Mouse (Mus musculus) neural tube, embryonic 15.5 days (tissue): Measurements from ENCODE around the gene Naa80. TPM values are rescaled to one million over a fixed set of nuclear protein-coding genes. Genes with fewer than 3 reads are reported as not detected.
"Not testable (repeated sequence)": the region's sequence is repeated elsewhere in the genome, so short reads cannot be mapped to it uniquely, and the experiment has no call there.

Experiments
- ATAC-seq: fragments of 200-750 bp; cut with Nextera tagmentation; 2 replicates; pipeline ENCODE4 v1.8.0; 2017; ENCODE audit warnings: mild to moderate bottlenecking, moderate TSS enrichment, moderate library complexity; ENCODE audit not compliant: low FRiP score
- H3K27ac ChIP-seq: fragments of 300-500 bp; sonication (generic); replicated peaks from 2 replicates; pipeline ENCODE4 v1.5.1; 2015; ENCODE audit warnings: mild to moderate bottlenecking, inconsistent platforms
- H3K27me3 ChIP-seq: fragments of 300-500 bp; sonication (generic); replicated peaks from 2 replicates; pipeline ENCODE4 v1.6.1; 2015; ENCODE audit warnings: inconsistent platforms
- H3K36me3 ChIP-seq: fragments of 300-500 bp; sonication (generic); 2 replicates; pipeline ENCODE4 v1.6.1; 2015; ENCODE audit warnings: inconsistent platforms
- H3K4me1 ChIP-seq: fragments of 300-500 bp; sonication (generic); 2 replicates; pipeline ENCODE4 v1.6.1; 2015; ENCODE audit warnings: inconsistent platforms
- H3K4me2 ChIP-seq: fragments of 300-500 bp; sonication (generic); 2 replicates; pipeline ENCODE4 v1.6.1; 2015; ENCODE audit warnings: inconsistent platforms, mild to moderate bottlenecking, moderate library complexity
- H3K4me3 ChIP-seq: fragments of 300-500 bp; sonication (generic); replicated peaks from 2 replicates; pipeline ENCODE4 v1.5.1; 2015; ENCODE audit warnings: mild to moderate bottlenecking, inconsistent platforms
- H3K9ac ChIP-seq: fragments of 300-500 bp; sonication (generic); replicated peaks from 2 replicates; pipeline ENCODE4 v1.6.1; 2015; ENCODE audit warnings: mild to moderate bottlenecking, inconsistent platforms
- H3K9me3 ChIP-seq: fragments of 300-500 bp; sonication (generic); replicated peaks from 2 replicates; pipeline ENCODE4 v1.6.1; 2016; ENCODE audit warnings: inconsistent platforms
- WGBS: fragments of 180-500 bp; shearing (Covaris S2); methylation state at CpG from one replicate; pipeline ENCODE4 v1.1.7; 2015; ENCODE audit warnings: mixed read lengths; 5-methylcytosine and 5-hydroxymethylcytosine counted together
- polyA plus RNA-seq: library from polyadenylated mRNA; unstranded; fragments of >200 nt; fragmentation: Nextera tagmentation; extraction: Ambion mirVana; gene quantifications from 2 replicates; pipeline ENCODE4 v1.2.1, GENCODE M21; 2015

Gene Naa80
- polyA plus RNA-seq, 1 experiment from 2014 or later = 16.9 TPM

GRCm38 (mm10) chr9:107566855-107567254 lies 11.8 kb upstream of the Naa80 start:
- no peaks in the 10 kb centered on the region for H3K27me3 ChIP-seq
- no peak overlapping the region for H3K4me3 ChIP-seq
- H3K27ac ChIP-seq = peak overlapping the region; percentile 91; the same call in 1 of the 2 replicates
- peak overlapping the region; percentile 69; the same call in 1 of the 2 replicates for H3K4me2 ChIP-seq
- H3K9ac ChIP-seq = no peak overlapping the region
- H3K9me3 ChIP-seq = no peaks in the 10 kb centered on the region
- H3K36me3 ChIP-seq = peaks cover 28% of the 10 kb centered on the region
- peaks cover 66% of the 10 kb centered on the region for H3K4me1 ChIP-seq
- no peak for ATAC-seq
- WGBS = 81% methylated on average over 3 of the region's 3 CpGs

GRCm38 (mm10) chr9:107567702-107568319 lies 10.9 kb upstream of the Naa80 start, which contains the start of gene Hyal2:
Hyal2 (plus strand) TSS chr9:107567945.
- ATAC-seq = no peak
- Histone ChIP-seq H3K27ac (peak within 1 kb of the TSS; percentile 91), H3K9me3 (no peaks in the 10 kb centered on the region), H3K9ac (peak within 1 kb of the TSS; percentile 86), H3K27me3 (no peaks in the 10 kb centered on the region), H3K4me3 (peak within 1 kb of the TSS; percentile 85), H3K4me1 (peaks cover 65% of the 10 kb centered on the region), H3K36me3 (peaks cover 33% of the 10 kb centered on the region), H3K4me2 (peak within 1 kb of the TSS; percentile 69)
- WGBS = 9% methylated on average over 18 of the region's 18 CpGs

GRCm38 (mm10) chr9:107568331-107569261 lies 10.1 kb upstream of the Naa80 start:
- WGBS = under 1% methylated on average over 41 of the region's 41 CpGs
- H3K27ac ChIP-seq = peak overlapping the region; percentile 91
- peak; percentile 89 for ATAC-seq
- peak overlapping the region; percentile 86 for H3K9ac ChIP-seq
- H3K27me3 ChIP-seq = no peaks in the 10 kb centered on the region
- peaks cover 39% of the 10 kb centered on the region for H3K36me3 ChIP-seq
- peak overlapping the region; percentile 85 for H3K4me3 ChIP-seq
- H3K4me2 ChIP-seq = peak overlapping the region; percentile 69
- no peaks in the 10 kb centered on the region for H3K9me3 ChIP-seq
- peaks cover 61% of the 10 kb centered on the region for H3K4me1 ChIP-seq

- Histone ChIP-seq H3K9me3 (no peaks in the 10 kb centered on the region), H3K27ac (peak overlapping the region; percentile 91), H3K4me2 (peak overlapping the region; percentile 69), H3K36me3 (peaks cover 42% of the 10 kb centered on the region), H3K27me3 (no peaks in the 10 kb centered on the region), H3K4me1 (peaks cover 54% of the 10 kb centered on the region), H3K4me3 (peak overlapping the region; percentile 85), H3K9ac (peak overlapping the region; percentile 86)
- under 1% methylated on average over 23 of the region's 23 CpGs for WGBS
- ATAC-seq = peak; percentile 26
Measured at GRCm38 (mm10) chr9:107569270-107569669, 9.4 kb upstream of the Naa80 start.

- ATAC-seq = no peak
- peak overlapping the region; percentile 86 for H3K9ac ChIP-seq
- peak overlapping the region; percentile 91; the same call in 1 of the 2 replicates for H3K27ac ChIP-seq
- peak overlapping the region; percentile 69 for H3K4me2 ChIP-seq
- WGBS = 47% methylated on average over 13 of the region's 13 CpGs
- H3K36me3 ChIP-seq = peaks cover 41% of the 10 kb centered on the region
- peaks cover 47% of the 10 kb centered on the region for H3K4me1 ChIP-seq
- no peaks in the 10 kb centered on the region for H3K27me3 ChIP-seq
- H3K9me3 ChIP-seq = no peaks in the 10 kb centered on the region
- peak overlapping the region; percentile 85 for H3K4me3 ChIP-seq
Measured at GRCm38 (mm10) chr9:107570016-107570415, 8.7 kb upstream of the Naa80 start.

- no peak overlapping the region for H3K27ac ChIP-seq
Measured at GRCm38 (mm10) chr9:107570845-107571244, 7.8 kb upstream of the Naa80 start.

GRCm38 (mm10) chr9:107571534-107572326 lies 7.0 kb upstream of the Naa80 start:
- Histone ChIP-seq H3K27ac (no peak overlapping the region), H3K36me3 (peaks cover 33% of the 10 kb centered on the region), H3K9me3 (no peaks in the 10 kb centered on the region), H3K4me2 (peak overlapping the region; percentile 9; the same call in 1 of the 2 replicates), H3K4me1 (peaks cover 42% of the 10 kb centered on the region), H3K4me3 (no peak overlapping the region), H3K27me3 (no peaks in the 10 kb centered on the region), H3K9ac (no peak overlapping the region)
- 96% methylated on average over 22 of the region's 22 CpGs for WGBS
- no peak for ATAC-seq

More at GRCm38 (mm10) chr9:107570845-107571244, 7.8 kb upstream of the Naa80 start:
- Histone ChIP-seq H3K9me3 (no peaks in the 10 kb centered on the region), H3K4me1 (peaks cover 42% of the 10 kb centered on the region), H3K27me3 (no peaks in the 10 kb centered on the region), H3K4me3 (peak overlapping the region; percentile 85; the same call in 1 of the 2 replicates), H3K9ac (0 out of 2 replicates have a peak overlapping the region, but pooled peaks have one; percentile 86), H3K36me3 (peaks cover 36% of the 10 kb centered on the region), H3K4me2 (peak overlapping the region; percentile 69)
- no peak for ATAC-seq
- WGBS = 95% methylated on average over 21 of the region's 21 CpGs

- H3K4me1 ChIP-seq = peaks cover 46% of the 10 kb centered on the region
- no peaks in the 10 kb centered on the region for H3K9me3 ChIP-seq
- H3K27me3 ChIP-seq = no peaks in the 10 kb centered on the region
- no peak overlapping the region for H3K27ac ChIP-seq
- H3K4me2 ChIP-seq = no peak overlapping the region
- peaks cover 33% of the 10 kb centered on the region for H3K36me3 ChIP-seq
- no peak overlapping the region for H3K4me3 ChIP-seq
- WGBS = 100% methylated on average over 2 of the region's 2 CpGs
- no peak for ATAC-seq
- no peak overlapping the region for H3K9ac ChIP-seq
Measured at GRCm38 (mm10) chr9:107572327-107572662, 6.4 kb upstream of the Naa80 start.

GRCm38 (mm10) chr9:107573774-107574173 lies 4.9 kb upstream of the Naa80 start:
- not testable (repeated sequence) for H3K27ac ChIP-seq, H3K27me3 ChIP-seq, ATAC-seq, H3K4me3 ChIP-seq, H3K9ac ChIP-seq, H3K4me2 ChIP-seq, H3K9me3 ChIP-seq
- Histone ChIP-seq H3K4me1 (peaks cover 41% of the 10 kb centered on the region), H3K36me3 (peaks cover 33% of the 10 kb centered on the region)
- 84% methylated on average over 6 of the region's 6 CpGs for WGBS

GRCm38 (mm10) chr9:107575579-107576356 lies 2.9 kb upstream of the Naa80 start:
- ATAC-seq = no peak
- Histone ChIP-seq H3K4me3 (no peak overlapping the region), H3K9me3 (no peaks in the 10 kb centered on the region), H3K27ac (no peak overlapping the region), H3K36me3 (peaks cover 33% of the 10 kb centered on the region), H3K9ac (no peak overlapping the region), H3K4me1 (peaks cover 45% of the 10 kb centered on the region), H3K27me3 (no peaks in the 10 kb centered on the region), H3K4me2 (no peak overlapping the region)
- 87% methylated on average over 14 of the region's 14 CpGs for WGBS
